Mouse (Mus musculus) kidney, embryonic 16.5 days (tissue): Measurements from ENCODE around the gene Shkbp1. TPM values are rescaled to one million over a fixed set of nuclear protein-coding genes. Genes with fewer than 3 reads are reported as not detected.

Source experiments
- ATAC-seq: fragments of 200-750 bp; cut with Nextera tagmentation; 2 replicates; pipeline ENCODE4 v1.8.0; 2017; ENCODE audit warnings: moderate TSS enrichment; ENCODE audit not compliant: low FRiP score, low TSS enrichment
- H3K27ac ChIP-seq: fragments of 300-500 bp; sonication (generic); 2 replicates; pipeline ENCODE4 v1.5.1; 2014; ENCODE audit warnings: low read length
- H3K27me3 ChIP-seq: fragments of 300-500 bp; sonication (generic); 2 replicates; pipeline ENCODE4 v1.6.1; 2014; ENCODE audit warnings: low read length, control low read depth, mixed read lengths; ENCODE audit not compliant: insufficient read depth
- H3K36me3 ChIP-seq: fragments of 300-500 bp; sonication (generic); 2 replicates; pipeline ENCODE4 v1.6.1; 2014; ENCODE audit warnings: low read length, control low read depth, mixed read lengths; ENCODE audit not compliant: insufficient read depth
- H3K4me1 ChIP-seq: fragments of 300-500 bp; sonication (generic); 2 replicates; pipeline ENCODE4 v1.6.1; 2014; ENCODE audit warnings: low read length, control low read depth, mixed read lengths; ENCODE audit not compliant: insufficient read depth
- H3K4me2 ChIP-seq: fragments of 300-500 bp; sonication (generic); replicated peaks from 2 replicates; pipeline ENCODE4 v1.6.1; 2014; ENCODE audit warnings: low read depth, low read length
- H3K4me3 ChIP-seq: fragments of 300-500 bp; sonication (generic); 2 replicates; pipeline ENCODE4 v1.5.1; 2014; ENCODE audit warnings: mild to moderate bottlenecking, low read length
- H3K9ac ChIP-seq: fragments of 300-500 bp; sonication (generic); replicated peaks from 2 replicates; pipeline ENCODE4 v1.6.1; 2014; ENCODE audit warnings: low read length
- H3K9me3 ChIP-seq: fragments of 300-500 bp; sonication (generic); 2 replicates; pipeline ENCODE4 v1.6.1; 2016; ENCODE audit warnings: low read length, control low read depth
- WGBS: fragments of 180-500 bp; shearing (Covaris S2); extraction: QIAGEN DNeasy Blood & Tissue Kit; methylation state at CpG from one replicate; pipeline ENCODE4 v1.1.7; 2014; 5-methylcytosine and 5-hydroxymethylcytosine counted together
- polyA plus RNA-seq: library from polyadenylated mRNA; unstranded; fragments of >200 nt; fragmentation: Nextera tagmentation; extraction: Ambion mirVana; gene quantifications from 2 replicates; pipeline ENCODE4 v1.2.1, GENCODE M21; 2015

Gene Shkbp1
- polyA plus RNA-seq, 1 experiment from 2014 or later, result 51.4 TPM

DNA sequence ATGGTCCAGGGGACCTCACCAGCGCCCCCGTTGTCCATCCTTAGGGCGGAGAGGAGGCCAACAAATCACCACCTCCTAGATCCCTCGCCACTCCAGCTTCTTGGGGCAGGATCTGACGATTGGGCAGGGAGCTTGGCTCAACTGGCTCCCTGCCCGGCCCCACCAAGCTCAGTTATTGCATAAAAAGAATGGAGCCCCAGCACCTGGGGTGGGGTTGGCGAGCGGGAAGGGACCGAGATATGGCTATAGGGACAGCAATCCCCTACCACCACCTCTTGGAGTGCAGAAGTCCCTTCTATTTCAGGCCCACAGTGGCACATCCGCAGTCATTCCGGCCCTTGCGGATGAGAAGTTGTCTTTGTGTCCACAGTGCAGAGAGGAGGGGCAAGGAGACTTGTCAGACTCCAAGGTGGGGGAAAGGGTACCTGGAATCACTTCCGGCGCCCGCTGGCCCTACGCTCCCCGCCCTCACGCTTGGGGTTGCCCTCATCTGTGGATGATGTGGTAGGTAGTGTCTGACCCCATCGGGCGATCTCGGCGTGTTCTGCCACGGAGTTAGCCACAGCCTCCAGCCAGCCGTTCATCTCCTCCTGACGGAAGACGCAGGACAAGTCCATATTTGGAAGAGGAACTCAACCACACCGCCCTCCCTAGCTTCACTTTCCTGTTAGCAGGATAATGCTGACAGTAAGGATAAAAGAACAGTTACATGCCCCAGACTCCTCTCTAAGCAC, 1.2 kb upstream of the Shkbp1 start, which contains the start of gene Gm20479:
Gene Gm20479, minus strand, starts transcription at position 559 of the 734 bp plus-strand sequence.
- H3K27me3 ChIP-seq, result peaks cover under 1% of the 10 kb centered on the region; the same call in 1 of the 2 replicates
- ATAC-seq, result no peak
- H3K4me2 ChIP-seq, result peak within 1 kb of the TSS; percentile 92
- H3K36me3 ChIP-seq, result peaks cover 8% of the 10 kb centered on the region; the same call in 1 of the 2 replicates
- peak within 1 kb of the TSS; percentile 77 for H3K4me3 ChIP-seq
- no peaks in the 10 kb centered on the region for H3K9me3 ChIP-seq
- peak within 1 kb of the TSS; percentile 67 for H3K9ac ChIP-seq
- H3K27ac ChIP-seq, result peak within 1 kb of the TSS; percentile 93
- H3K4me1 ChIP-seq, result peaks cover 32% of the 10 kb centered on the region
- 2% methylated on average over 27 of the region's 27 CpGs for WGBS

DNA sequence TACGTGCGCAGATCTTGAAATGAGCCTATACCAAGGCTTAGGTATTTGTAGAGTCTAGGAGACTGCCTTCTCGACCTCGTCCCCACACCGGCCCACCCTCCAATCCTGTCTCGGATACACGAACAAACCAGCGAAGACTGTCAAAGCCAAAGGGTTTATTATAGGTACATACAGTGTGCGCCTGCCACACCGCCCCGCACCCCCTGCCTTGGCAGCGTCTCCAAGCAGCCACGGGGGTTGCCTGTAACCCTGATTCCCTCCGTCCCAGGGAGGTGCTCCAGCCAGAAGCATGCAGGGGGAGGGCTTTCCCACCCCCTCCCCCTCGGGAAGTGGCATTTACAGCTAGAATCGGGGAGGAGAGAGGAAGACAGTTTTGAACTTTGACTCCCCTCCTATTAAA, 429 bp upstream of the Shkbp1 start:
- Histone ChIP-seq H3K27me3 (no peaks in the 10 kb centered on the region), H3K9me3 (no peaks in the 10 kb centered on the region), H3K4me1 (peaks cover 32% of the 10 kb centered on the region), H3K4me2 (peak overlapping the region; percentile 92), H3K27ac (peak overlapping the region; percentile 93), H3K9ac (peak overlapping the region; percentile 67), H3K36me3 (peaks cover 16% of the 10 kb centered on the region), H3K4me3 (peak overlapping the region; percentile 77)
- WGBS, result 1% methylated on average over 16 of the region's 16 CpGs
- ATAC-seq, result peak; percentile 58

DNA sequence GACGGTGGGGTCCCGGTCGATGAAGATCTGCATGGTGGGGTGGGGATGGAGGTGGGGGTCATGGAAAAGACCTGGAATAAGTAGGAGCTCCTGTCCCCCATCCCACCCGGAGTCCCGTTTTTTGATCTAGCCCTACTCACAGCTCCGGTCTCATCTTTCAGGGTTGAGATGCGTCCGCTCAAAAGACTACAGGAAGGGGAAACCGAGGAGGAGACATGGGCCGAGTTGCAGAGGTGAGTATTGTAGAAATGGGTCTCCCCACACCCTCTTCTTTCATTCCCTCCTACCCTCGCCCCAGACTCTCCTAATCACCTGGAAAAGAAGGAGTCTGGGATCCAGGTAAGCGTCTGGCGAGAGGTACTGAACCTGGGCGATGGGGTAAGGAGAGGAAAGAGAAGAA, 558 bp downstream of the Shkbp1 start:
- H3K4me1 ChIP-seq, result peaks cover 27% of the 10 kb centered on the region
- no peak for ATAC-seq
- no peaks in the 10 kb centered on the region for H3K9me3 ChIP-seq
- H3K27ac ChIP-seq, result peak overlapping the region; percentile 43; the same call in 1 of the 2 replicates
- peaks cover 21% of the 10 kb centered on the region for H3K36me3 ChIP-seq
- H3K9ac ChIP-seq, result peak overlapping the region; percentile 68
- H3K4me2 ChIP-seq, result peak overlapping the region; percentile 92
- peak overlapping the region; percentile 77 for H3K4me3 ChIP-seq
- no peaks in the 10 kb centered on the region for H3K27me3 ChIP-seq
- WGBS, result 7% methylated on average over 14 of the region's 14 CpGs

DNA sequence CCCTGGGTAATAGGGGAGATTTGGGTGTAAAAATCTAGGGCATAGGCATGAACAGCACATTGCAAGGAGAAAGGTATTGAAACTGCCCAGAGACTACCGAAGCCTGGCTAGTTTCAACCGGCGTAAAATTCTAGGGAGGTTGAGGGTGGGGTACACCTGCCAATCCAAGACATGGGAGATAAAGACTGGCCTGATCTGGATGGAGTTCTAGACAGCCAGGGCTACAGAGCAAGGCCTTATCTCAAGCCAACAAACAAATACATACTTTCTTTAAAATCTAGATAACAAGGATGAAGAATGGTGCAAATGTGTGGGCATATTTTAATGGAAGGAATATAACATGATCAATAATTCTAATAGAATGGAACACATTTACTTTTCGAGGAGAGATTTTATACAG, 1.0 kb downstream of the Shkbp1 start:
- WGBS, result 43% methylated on average over 4 of the region's 4 CpGs
- Histone ChIP-seq H3K27ac (no peak overlapping the region), H3K9me3 (no peaks in the 10 kb centered on the region), H3K4me2 (peak overlapping the region; percentile 92), H3K9ac (peak overlapping the region; percentile 68; the same call in 1 of the 2 replicates), H3K4me1 (peaks cover 27% of the 10 kb centered on the region), H3K36me3 (peaks cover 24% of the 10 kb centered on the region), H3K4me3 (peak overlapping the region; percentile 77), H3K27me3 (no peaks in the 10 kb centered on the region)
- no peak; the same call in 1 of the 2 replicates for ATAC-seq

DNA sequence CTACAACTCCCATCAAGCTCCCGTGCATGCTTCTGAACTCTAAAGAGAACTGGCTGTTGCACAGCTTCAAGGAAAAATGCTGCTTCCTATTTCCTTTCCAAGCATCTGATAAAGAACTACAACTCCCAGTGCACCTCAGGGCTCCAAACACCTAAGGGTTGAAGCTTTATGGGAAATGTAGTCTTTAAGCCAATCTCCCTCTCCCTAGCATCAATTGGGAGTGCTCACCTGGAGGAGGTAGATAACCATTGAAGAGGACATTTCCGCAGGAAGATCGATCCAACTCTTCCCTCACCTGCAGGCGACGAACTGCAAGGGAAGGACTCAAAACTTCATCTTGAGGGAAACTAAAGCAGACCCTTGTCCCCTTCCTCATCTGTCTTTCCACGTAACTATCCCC, 1.7 kb downstream of the Shkbp1 start:
- ATAC-seq, result 0 out of 2 replicates have a peak, but pooled peaks have one; percentile 17
- no peak overlapping the region for H3K9ac ChIP-seq
- peaks cover 27% of the 10 kb centered on the region for H3K4me1 ChIP-seq
- peak overlapping the region; percentile 77; the same call in 1 of the 2 replicates for H3K4me3 ChIP-seq
- no peak overlapping the region for H3K27ac ChIP-seq
- 11% methylated on average over 6 of the region's 6 CpGs for WGBS
- peaks cover 24% of the 10 kb centered on the region for H3K36me3 ChIP-seq
- no peaks in the 10 kb centered on the region for H3K27me3 ChIP-seq
- H3K4me2 ChIP-seq, result peak overlapping the region; percentile 92
- no peaks in the 10 kb centered on the region for H3K9me3 ChIP-seq

DNA sequence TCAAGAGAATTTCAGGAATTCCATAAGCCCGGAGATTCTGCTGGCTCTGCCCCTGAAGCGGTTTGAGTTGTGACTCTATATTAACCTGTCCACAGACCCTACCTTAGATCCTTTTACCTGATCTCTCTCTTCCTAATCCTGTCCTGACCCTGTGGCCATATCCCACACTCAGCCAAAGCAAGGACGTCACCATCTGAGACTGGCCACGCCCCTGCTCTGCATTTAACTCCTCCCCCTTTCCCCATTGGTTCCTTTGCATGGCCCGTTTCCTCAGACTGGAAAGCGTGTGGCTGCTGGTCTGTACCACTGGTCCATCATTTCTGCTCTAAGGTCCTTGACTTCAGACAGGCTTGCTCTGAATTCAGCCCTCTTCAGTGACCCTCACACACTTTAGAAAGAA, 10.4 kb downstream of the Shkbp1 start:
- peak; percentile 50; the same call in 1 of the 2 replicates for ATAC-seq
- Histone ChIP-seq H3K27ac (no peak overlapping the region), H3K9ac (no peak overlapping the region), H3K36me3 (peaks cover 31% of the 10 kb centered on the region), H3K27me3 (no peaks in the 10 kb centered on the region), H3K4me1 (no peaks in the 10 kb centered on the region), H3K9me3 (no peaks in the 10 kb centered on the region), H3K4me2 (no peak overlapping the region), H3K4me3 (no peak overlapping the region)
- 22% methylated on average over 6 of the region's 6 CpGs for WGBS

DNA sequence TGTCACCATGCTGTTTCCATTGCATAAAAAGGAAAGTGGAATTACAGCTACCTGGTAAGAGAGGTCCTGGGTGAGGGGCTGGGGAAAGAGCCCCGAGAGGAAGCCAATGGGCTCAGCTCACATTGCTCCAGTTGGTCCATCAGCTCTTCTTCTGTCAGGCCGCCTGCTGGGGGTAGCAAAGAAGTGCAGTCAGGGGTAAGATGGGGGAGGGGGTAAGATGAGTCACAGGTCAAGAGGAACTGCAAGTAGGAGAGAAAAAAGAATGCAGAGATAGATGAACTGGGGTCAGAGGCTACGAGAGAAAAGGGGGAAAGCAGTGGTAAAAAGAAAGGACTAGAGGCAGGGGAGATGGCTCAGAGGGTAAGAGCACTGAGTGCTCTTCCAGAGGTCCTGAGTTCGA, 13.2 kb downstream of the Shkbp1 start:
- no peak overlapping the region for H3K27ac ChIP-seq
- no peak for ATAC-seq
- peaks cover 16% of the 10 kb centered on the region; the same call in 1 of the 2 replicates for H3K36me3 ChIP-seq
- peaks cover 2% of the 10 kb centered on the region; the same call in 1 of the 2 replicates for H3K4me1 ChIP-seq
- no peak overlapping the region for H3K4me2 ChIP-seq
- WGBS, result 48% methylated on average over 4 of the region's 4 CpGs
- peaks cover 18% of the 10 kb centered on the region; the same call in 1 of the 2 replicates for H3K27me3 ChIP-seq
- no peak overlapping the region for H3K9ac ChIP-seq
- H3K4me3 ChIP-seq, result no peak overlapping the region
- H3K9me3 ChIP-seq, result no peaks in the 10 kb centered on the region

DNA sequence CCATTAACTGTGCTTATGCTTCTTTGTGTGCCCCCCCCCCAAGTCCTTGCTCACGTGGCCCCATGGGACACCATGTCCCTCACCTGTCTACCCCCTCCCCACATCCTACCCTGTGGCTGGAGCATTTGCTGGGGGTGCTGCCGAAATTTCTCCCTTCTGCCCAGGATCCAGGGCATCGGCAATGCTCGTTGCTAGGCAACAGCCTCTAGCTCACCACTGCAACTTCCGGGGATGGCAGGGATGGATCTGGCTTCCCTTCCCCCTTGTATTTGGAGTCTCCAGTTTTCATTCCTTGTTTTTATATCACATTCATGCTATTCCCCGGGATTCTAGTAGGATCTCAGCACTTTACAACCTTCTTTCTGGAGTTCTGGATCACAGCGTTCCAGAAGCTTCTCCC, 16.3 kb downstream of the Shkbp1 start:
- Histone ChIP-seq H3K9ac (no peak overlapping the region), H3K4me2 (no peak overlapping the region), H3K4me1 (peaks cover 28% of the 10 kb centered on the region), H3K36me3 (peaks cover 8% of the 10 kb centered on the region; the same call in 1 of the 2 replicates), H3K4me3 (no peak overlapping the region), H3K27ac (no peak overlapping the region), H3K9me3 (no peaks in the 10 kb centered on the region), H3K27me3 (peaks cover 45% of the 10 kb centered on the region)
- ATAC-seq, result no peak
- 38% methylated on average over 7 of the region's 7 CpGs for WGBS

DNA sequence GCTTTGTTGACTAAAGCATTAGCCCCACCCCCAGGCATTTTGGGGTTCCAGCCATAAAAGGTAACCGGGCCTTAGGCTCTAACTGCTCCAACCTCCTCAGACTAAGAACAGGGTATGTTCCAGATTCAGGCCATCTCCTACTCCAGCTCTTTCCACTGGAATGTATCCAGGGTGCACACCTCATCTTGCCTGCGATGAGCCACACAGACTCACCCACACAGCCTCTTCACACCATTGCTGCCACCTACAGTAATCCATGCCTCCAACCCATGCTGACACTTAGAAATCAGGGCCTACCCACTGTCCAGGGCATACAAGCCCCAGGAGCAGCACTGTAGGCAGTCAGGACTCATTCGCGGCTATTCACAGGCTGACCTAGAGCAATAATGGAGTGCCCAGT, 16.7 kb downstream of the Shkbp1 start:
- H3K36me3 ChIP-seq, result 0 out of 2 replicates have a peak, but pooled peaks cover 5% of the 10 kb centered on the region
- peaks cover 32% of the 10 kb centered on the region for H3K4me1 ChIP-seq
- no peak overlapping the region for H3K4me2 ChIP-seq
- no peaks in the 10 kb centered on the region for H3K9me3 ChIP-seq
- no peak overlapping the region for H3K27ac ChIP-seq
- no peak overlapping the region for H3K4me3 ChIP-seq
- peaks cover 49% of the 10 kb centered on the region for H3K27me3 ChIP-seq
- no peak overlapping the region for H3K9ac ChIP-seq
- no peak for ATAC-seq
- WGBS, result 72% methylated on average over 4 of the region's 4 CpGs
